Mouse (Mus musculus) embryonic fibroblast, embryonic 13.5 days (primary cell): ENCODE data around the gene Ago4.

Experiments
- CTCF ChIP-seq: IDR thresholded peaks from 2 replicates; pipeline ENCODE4 v1.5.1; 2011; ENCODE audit warnings: mild to moderate bottlenecking, control low read depth, low read length, moderate library complexity, borderline replicate concordance; ENCODE audit not compliant: insufficient read depth
- POLR2A ChIP-seq: IDR thresholded peaks from 2 replicates; pipeline ENCODE4 v1.6.1; 2011; ENCODE audit warnings: low read depth, mild to moderate bottlenecking, control low read depth, low read length, moderate library complexity

GRCm38 (mm10) chr4:126482951-126483350, 50.3 kb downstream of the Ago4 start:
- TF ChIP-seq CTCF, result no peak
- TF ChIP-seq POLR2A, result no peak
